Mouse (Mus musculus): ENCODE results near the gene Efcab5.

DNA sequence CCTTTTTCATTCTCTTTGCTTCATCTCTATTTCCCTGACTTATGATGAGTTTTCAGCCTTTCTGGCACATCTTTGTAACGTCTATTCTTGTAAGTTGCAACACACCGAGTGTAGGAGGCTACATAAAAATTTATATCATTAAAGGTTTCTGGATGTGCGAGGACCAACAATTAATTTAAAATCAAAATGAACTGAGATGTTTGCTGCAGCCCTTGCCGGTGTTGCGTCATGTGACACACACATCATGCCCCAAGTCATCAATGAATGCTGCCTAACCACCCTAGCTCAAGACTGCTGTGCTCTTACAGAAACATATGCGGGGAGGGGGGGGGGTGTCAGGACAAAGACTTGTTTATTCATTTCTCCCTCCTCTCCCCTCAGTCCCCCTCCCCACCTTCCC, 80.3 kb downstream of the Efcab5 start:
- TF ChIP-seq CTCF (IDR thresholded peaks at IDR 0.05; ENCODE audit: low read depth) (no peak), EP300 (IDR thresholded peaks at IDR 0.05; ENCODE audit: low read depth) (no peak)

Measured in heart, postnatal 0 days (tissue).